ENCODE assay signal across 10 mouse cellular contexts in genomic region chr16:11071176-11071575, GRCm38 (mm10). TPM values are rescaled to one million over a fixed set of nuclear protein-coding genes. Genes with fewer than 3 reads are reported as not detected.
DNase-seq lines count a peak whose midpoint lies in the region; ATAC-seq and TF ChIP-seq lines count a peak whose summit lies in the region.
"Had no signal": no experiment of that assay in that cellular context is flagged by ENCODE, and none has a peak within 500 bp of the region (broad histone marks: within the 10 kb centered on the region; RNA-seq: fewer than 3 reads in every experiment).

No protein-coding gene starts in this region.

- no peak overlapping the region for H3K4me2 ChIP-seq in forebrain, postnatal 0 days (ENCODE audit: low read depth)
- no peak overlapping the region for H3K4me2 ChIP-seq in forebrain, embryonic 12.5 days

- TF ChIP-seq POLR2A in brain, embryonic 14.5 days (IDR thresholded peaks at IDR 0.05; ENCODE audit: borderline replicate concordance, extremely low read depth, insufficient read depth, insufficient read length, poor library complexity, severe bottlenecking): no peak

- no peaks in the 10 kb centered on the region for H3K27me3 ChIP-seq in forebrain, postnatal 0 days (ENCODE audit: insufficient read depth, low read length)
- no peaks in the 10 kb centered on the region for H3K27me3 ChIP-seq in forebrain, embryonic 10.5 days (ENCODE audit: poor library complexity, severe bottlenecking)
- H3K27me3 ChIP-seq in forebrain, embryonic 12.5 days: no peaks in the 10 kb centered on the region

- H3K9me3 ChIP-seq in forebrain, postnatal 0 days (ENCODE audit: low read length): no peaks in the 10 kb centered on the region
- no peaks in the 10 kb centered on the region for H3K9me3 ChIP-seq in forebrain, embryonic 10.5 days
- no peaks in the 10 kb centered on the region for H3K9me3 ChIP-seq in forebrain, embryonic 12.5 days

- H3K4me3 ChIP-seq in forebrain, postnatal 0 days (ENCODE audit: low read depth, low read length): no peak overlapping the region
- no peak overlapping the region for H3K4me3 ChIP-seq in forebrain, embryonic 10.5 days
- no peak overlapping the region for H3K4me3 ChIP-seq in layer of hippocampus, adult 2 months
- no peak overlapping the region for H3K4me3 ChIP-seq in forebrain, embryonic 12.5 days (replicated peaks)

- no peak overlapping the region for H3K9ac ChIP-seq in forebrain, postnatal 0 days
- H3K9ac ChIP-seq in forebrain, embryonic 12.5 days: no peak overlapping the region

- peak; percentile 42 for DNase-seq in forebrain, postnatal 0 days
- DNase-seq in forebrain, embryonic 10.5 days (ENCODE audit: extremely low spot score, low spot score): no peak
- DNase-seq in layer of hippocampus, adult 2 months (ENCODE audit: low spot score in 2 of 2): no peak
- DNase-seq in layer of hippocampus, postnatal 25 days (ENCODE audit: extremely low spot score in 1 of 2, low spot score in 1 of 2): no peak
- peak; percentile 30 for DNase-seq in brain, embryonic 14.5 days (ENCODE audit: low read depth)
- DNase-seq in gastrocnemius, postnatal 10 days: peak; percentile 62
- DNase-seq in frontal cortex, postnatal 36 days (ENCODE audit: low spot score in 2 of 2): no peak
- DNase-seq: embryo, embryonic 11 days had no signal

- H3K27ac ChIP-seq in forebrain, postnatal 0 days (ENCODE audit: low read depth, low read length): no peak overlapping the region
- H3K27ac ChIP-seq in forebrain, embryonic 10.5 days: no peak overlapping the region
- H3K27ac ChIP-seq in layer of hippocampus, adult 2 months: peak overlapping the region; percentile 64
- no peak overlapping the region for H3K27ac ChIP-seq in forebrain, embryonic 12.5 days

- WGBS in forebrain, postnatal 0 days: 58% methylated on average over 5 of the region's 5 CpGs
- whole genome bisulfite sequencing in forebrain, embryonic 10.5 days: 87% methylated on average over 5 of the region's 5 CpGs
- WGBS in forebrain, embryonic 12.5 days: 90% methylated on average over 5 of the region's 5 CpGs

- TF ChIP-seq CTCF in forebrain, postnatal 0 days (IDR thresholded peaks at IDR 0.05; ENCODE audit: low read depth): peak; percentile 14; the same call in 1 of the 2 replicates
- TF ChIP-seq CTCF in layer of hippocampus, adult 2 months (conservative IDR thresholded peaks at IDR 0.05): no peak
- TF ChIP-seq CTCF in brain, embryonic 14.5 days (IDR thresholded peaks at IDR 0.05; ENCODE audit: borderline replicate concordance, extremely low read depth, insufficient read depth, insufficient read length): no peak

- no peak for ATAC-seq in forebrain, postnatal 0 days
- no peak for ATAC-seq in forebrain, embryonic 12.5 days (ENCODE audit: low FRiP score)
- ATAC-seq: lung, postnatal 0 days had no signal

- H3K4me1 ChIP-seq in forebrain, postnatal 0 days (ENCODE audit: insufficient read depth): peaks cover 31% of the 10 kb centered on the region
- peaks cover 39% of the 10 kb centered on the region for H3K4me1 ChIP-seq in forebrain, embryonic 10.5 days
- H3K4me1 ChIP-seq in forebrain, embryonic 12.5 days: peaks cover 54% of the 10 kb centered on the region

- peaks cover 44% of the 10 kb centered on the region for H3K36me3 ChIP-seq in forebrain, postnatal 0 days (ENCODE audit: insufficient read depth)
- peaks cover 71% of the 10 kb centered on the region for H3K36me3 ChIP-seq in forebrain, embryonic 10.5 days (replicated peaks)
- peaks cover 51% of the 10 kb centered on the region for H3K36me3 ChIP-seq in forebrain, embryonic 12.5 days (replicated peaks)

RNA-seq across cellular contexts. Expression of gene Litaf, which starts 5.2 kb away (rescaled TPM):
- 11.4 and 16.9 TPM in 2 replicates for total RNA-seq in forebrain, postnatal 0 days (2014; rRNA removed)
- 20.7 and 24.0 TPM in 2 replicates for polyA plus RNA-seq in forebrain, postnatal 0 days (2015; fragmentation: Nextera tagmentation; extraction: Ambion mirVana)
- 61.7 and 65.1 TPM in 2 replicates for polyA plus RNA-seq in forebrain, embryonic 10.5 days (2016; fragmentation: Nextera tagmentation; extraction: Ambion mirVana)
- total RNA-seq in layer of hippocampus, adult 2 months (2021): 10 to 100 TPM; 14.1 to 14.5 TPM
- total RNA-seq in layer of hippocampus, postnatal 25 days (2021): 10 to 100 TPM; 15.3 to 19.8 TPM
- polyA plus RNA-seq in brain, embryonic 14.5 days (2012; rRNA removed): 35.9 and 39.0 TPM in 2 replicates
- total RNA-seq in gastrocnemius, postnatal 10 days (2021): 10 to 100 TPM; 25.5 to 25.7 TPM
- 50.7 and 53.6 TPM in 2 replicates for polyA plus RNA-seq in forebrain, embryonic 12.5 days (2016; fragmentation: Nextera tagmentation; extraction: Ambion mirVana)

RNA-seq across cellular contexts. Expression of gene Snn, which starts 10.4 kb away (rescaled TPM):
- 324 and 367 TPM in 2 replicates for total RNA-seq in forebrain, postnatal 0 days (2014; rRNA removed)
- 179 and 198 TPM in 2 replicates for polyA plus RNA-seq in forebrain, postnatal 0 days (2015; fragmentation: Nextera tagmentation; extraction: Ambion mirVana)
- 64.9 and 67.0 TPM in 2 replicates for polyA plus RNA-seq in forebrain, embryonic 10.5 days (2016; fragmentation: Nextera tagmentation; extraction: Ambion mirVana)
- 100 to 1,000 TPM; 171 TPM for total RNA-seq in layer of hippocampus, adult 2 months (2021)
- total RNA-seq in layer of hippocampus, postnatal 25 days (2021): 100 to 1,000 TPM; 166 to 177 TPM
- polyA plus RNA-seq in brain, embryonic 14.5 days (2012; rRNA removed): 185 and 187 TPM in 2 replicates
- 10 to 100 TPM; 14.1 to 17.6 TPM for total RNA-seq in gastrocnemius, postnatal 10 days (2021)
- polyA plus RNA-seq in forebrain, embryonic 12.5 days (2016; fragmentation: Nextera tagmentation; extraction: Ambion mirVana): 102 and 104 TPM in 2 replicates

Comparison
In these comparisons a context has a peak if more than half of its experiments do, and no peak if none do; other contexts are left out.
1. DNase-seq: peak in forebrain, postnatal 0 days (single experiment), brain, embryonic 14.5 days (single experiment) and gastrocnemius, postnatal 10 days (single experiment); none in forebrain, embryonic 10.5 days (single experiment), layer of hippocampus, adult 2 months (0 of 2), layer of hippocampus, postnatal 25 days (0 of 2) and frontal cortex, postnatal 36 days (0 of 2).
2. RNA of gene Snn, which starts 10.4 kb away (total RNA-seq): 324 to 367 TPM in forebrain, postnatal 0 days, 166 to 177 TPM in layer of hippocampus, postnatal 25 days and 171 TPM in layer of hippocampus, adult 2 months; 14.1 to 17.6 TPM in gastrocnemius, postnatal 10 days; every median in the first group is over 4 times any median in the second.